Mouse (Mus musculus) T-cell, adult 2 months (primary cell): ENCODE measurements around the gene Samt3.

Experiments used
- DNase-seq: peaks from one replicate; pipeline ENCODE4 v3.0.0; 2022; ENCODE audit warnings: low spot score

Samt3 gene

DNA sequence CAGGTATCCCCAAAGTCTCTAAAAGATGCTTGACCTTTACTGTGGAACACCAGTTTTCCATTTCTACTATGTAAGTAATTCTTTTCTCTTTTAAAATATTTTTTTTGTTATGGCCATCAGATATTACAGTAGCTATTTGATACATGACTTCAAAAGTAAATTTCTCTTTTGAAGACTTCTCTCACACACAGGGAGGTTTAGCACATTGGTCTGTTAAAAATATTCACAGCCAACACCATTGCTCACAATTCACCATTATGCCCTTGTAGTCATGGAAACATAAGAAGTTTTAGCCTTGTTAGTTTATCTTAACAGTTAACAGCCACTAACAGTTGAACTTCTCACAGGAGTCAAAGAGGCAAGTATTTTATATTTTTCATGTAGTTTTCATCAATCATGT lies at the start of gene Samt3:
Samt3 (plus strand) TSS at position 301 of the 400 bp plus-strand sequence.
- no peak for DNase-seq

DNA sequence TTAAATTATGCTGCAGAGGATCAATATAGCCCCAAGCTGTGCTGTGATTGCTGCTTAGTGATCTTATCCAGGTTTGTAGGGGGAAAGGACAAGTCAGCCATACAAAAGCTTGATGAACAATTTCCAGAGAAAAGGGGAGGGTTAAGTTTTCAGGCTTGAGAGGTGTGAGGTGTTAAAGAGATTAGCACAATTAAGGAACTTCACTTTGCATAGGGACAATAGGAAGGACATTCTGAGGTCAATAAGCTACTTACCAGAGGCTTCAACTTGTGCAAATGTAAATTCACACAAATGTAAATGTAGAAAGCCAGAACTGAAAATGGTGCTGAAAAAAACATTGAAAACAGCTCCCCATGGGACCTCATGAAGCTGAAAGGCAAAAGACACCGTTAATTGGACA lies 27.4 kb upstream of the Samt3 start:
- DNase-seq = no peak

DNA sequence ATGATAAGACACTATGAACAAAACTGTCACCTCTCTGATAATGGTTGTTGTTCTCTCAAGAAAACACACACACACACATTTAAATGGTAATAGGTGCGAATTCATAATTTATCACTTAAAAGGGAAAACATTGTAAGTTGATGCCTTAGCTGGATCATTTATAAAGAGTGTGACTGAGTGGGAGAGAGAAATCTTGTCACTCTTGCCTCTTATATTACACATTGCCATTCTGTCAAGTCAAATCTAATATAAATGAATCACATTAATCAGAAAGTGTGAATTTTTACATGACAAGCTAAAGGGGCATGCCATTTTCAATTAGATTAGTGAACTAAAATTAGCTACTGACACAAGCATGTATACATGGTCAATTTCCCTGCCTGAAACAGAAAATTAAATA lies 44.7 kb downstream of the Samt3 start:
- no peak for DNase-seq
